Mouse (Mus musculus): ENCODE data around the gene Tarbp2.

DNA sequence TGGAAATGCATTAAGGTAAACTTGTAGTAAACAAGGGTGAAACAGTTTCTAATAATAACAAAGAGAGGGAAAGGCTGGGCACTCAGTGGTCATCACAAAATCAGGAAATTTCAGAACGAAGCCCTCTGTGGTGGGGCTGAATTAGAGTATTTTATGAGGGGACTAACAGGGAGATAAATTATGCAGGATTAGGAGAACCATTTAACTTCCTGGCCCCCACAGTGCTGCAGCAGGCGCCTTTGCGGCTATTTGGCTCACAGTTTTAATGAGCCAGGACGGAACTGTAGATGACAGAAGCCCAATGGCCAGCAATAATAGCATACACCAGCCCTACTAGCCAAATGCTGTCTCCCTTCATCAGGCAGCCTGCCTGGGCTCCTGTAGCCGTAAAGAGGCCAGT, 45.7 kb downstream of the Tarbp2 start:
- no peak for TF ChIP-seq CTCF (conservative IDR thresholded peaks at IDR 0.05; ENCODE audit: insufficient read depth, insufficient read length, low read depth, low read length)
- TF ChIP-seq POLR2A (IDR thresholded peaks at IDR 0.05; ENCODE audit: low read depth, low read length) = no peak
